Mouse (Mus musculus) macrophage (primary cell): ENCODE data around the gene Nosip. TPM values are rescaled to one million over a fixed set of nuclear protein-coding genes. Genes with fewer than 3 reads are reported as not detected.
"Not testable (repeated sequence)": the region's sequence is repeated elsewhere in the genome, so short reads cannot be mapped to it uniquely, and the experiment has no call there.

ENCODE experiments used
- H3K27ac ChIP-seq: fragments of 350-480 bp; formaldehyde crosslinking; 2 replicates; pipeline ENCODE4 v1.9.0; 2021
- H3K36me3 ChIP-seq: fragments of 350-480 bp; formaldehyde crosslinking; 2 replicates; pipeline ENCODE4 v1.9.0; 2021; ENCODE audit errors: inconsistent target
- H3K4me3 ChIP-seq: fragments of 350-480 bp; formaldehyde crosslinking; 2 replicates; pipeline ENCODE4 v1.9.0; 2021; ENCODE audit errors: inconsistent target
- H3K79me2 ChIP-seq: fragments of 350-480 bp; formaldehyde crosslinking; 2 replicates; pipeline ENCODE4 v1.9.0; 2021; ENCODE audit errors: inconsistent target
- WGBS: methylation state at CpG from one replicate; pipeline ENCODE4 v1.1.7; 2026; ENCODE audit warnings: inconsistent platforms; ENCODE audit not compliant: missing documents; 5-methylcytosine and 5-hydroxymethylcytosine counted together
- polyA plus RNA-seq: library from polyadenylated mRNA; stranded (reverse); fragments of 250-400 nt; gene quantifications from 3 replicates; pipeline ENCODE4 v1.2.4, GENCODE M21; 2018; ENCODE audit warnings: inconsistent platforms
- total RNA-seq, 78 experiments: library from RNA; depleted of rRNA; stranded (reverse); fragments of 250-400 nt; gene quantifications; 1 replicate in 9 of 78; 2 replicates in 24 of 78; 3 replicates in 43 of 78; 4 replicates in 2 of 78; pipeline ENCODE4 v1.2.4; 2018; ENCODE audit warnings: inconsistent platforms in 56 of 78

Nosip gene
- 10 to 100 TPM in 24 of 26 experiments, 1 to 10 TPM in 2; 8.2 to 90.2 (median 41.6) TPM for total RNA-seq (2018; cell fraction: chromatin; rRNA removed)
- total RNA-seq (2018; cell fraction: cytosol; rRNA removed), result 10 to 100 TPM; 28.7 to 66.0 (median 56.2) TPM
- total RNA-seq (2018; cell fraction: nucleus; rRNA removed), result 10 to 100 TPM in 25 of 26 experiments, 1 to 10 TPM in 1; 9.9 to 57.6 (median 28.2) TPM
- polyA plus RNA-seq, result 40.1 to 50.7 TPM (median 45.7 TPM) in 3 replicates

DNA sequence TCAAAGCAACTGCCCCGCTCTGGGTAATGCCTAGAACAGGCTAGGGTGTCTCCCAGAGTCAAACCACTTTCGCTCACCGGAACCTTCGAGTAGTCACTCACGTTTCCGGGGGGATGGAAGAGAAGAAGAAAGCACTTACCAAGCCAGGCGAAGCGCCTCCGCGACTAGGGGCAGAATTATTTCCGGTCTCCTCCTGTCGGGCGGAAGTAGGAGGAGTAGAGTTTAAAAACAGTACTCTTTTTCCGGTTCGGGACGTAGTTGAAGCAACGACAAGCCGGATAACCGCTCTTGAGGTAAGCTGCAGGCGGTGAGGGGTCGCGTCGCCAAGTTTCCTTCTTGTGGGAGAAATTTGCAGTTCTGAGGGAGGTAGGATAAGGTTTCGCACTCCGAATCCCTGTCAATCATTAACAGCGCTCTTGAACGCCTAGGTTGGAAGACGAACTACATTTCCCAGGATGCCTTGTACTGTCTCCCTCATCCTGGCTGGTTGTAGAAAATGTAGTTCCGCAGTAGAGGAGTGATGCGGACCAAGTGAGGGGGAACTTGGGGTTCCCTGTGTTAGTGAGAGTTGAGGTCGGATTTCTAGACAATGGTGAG is at the start of gene Nosip, which contains the start of gene Prrg2:
Nosip (plus strand) TSS at position 191 of the 597 bp plus-strand sequence.
Prrg2 (minus strand) TSS at position 439 of the 597 bp plus-strand sequence.
- under 1% methylated on average over 31 of the region's 31 CpGs for WGBS
- H3K27ac ChIP-seq, result peak within 1 kb of the TSS; percentile 95

GRCm38 (mm10) chr7:45012824-45013223 is 49.4 kb upstream of the Nosip start:
- Histone ChIP-seq H3K27ac (no peak overlapping the region), H3K36me3 (peaks cover 49% of the 10 kb centered on the region), H3K4me3 (no peak overlapping the region), H3K79me2 (peaks cover 71% of the 10 kb centered on the region)
- WGBS, result 92% methylated on average over 4 of the region's 4 CpGs

More for the DNA sequence above, at the start of gene Nosip, which contains the start of gene Prrg2:
- H3K79me2 ChIP-seq, result peaks cover 48% of the 10 kb centered on the region
- no peaks in the 10 kb centered on the region for H3K36me3 ChIP-seq
- H3K4me3 ChIP-seq, result peak within 1 kb of the TSS; percentile 86

- 95% methylated on average over 13 of the region's 16 CpGs for WGBS
- peaks cover 69% of the 10 kb centered on the region for H3K79me2 ChIP-seq
- no peak overlapping the region for H3K4me3 ChIP-seq
- no peak overlapping the region for H3K27ac ChIP-seq
- peaks cover 48% of the 10 kb centered on the region for H3K36me3 ChIP-seq
These were observed 48.7 kb upstream of the Nosip start for GRCm38 (mm10) chr7:45013366-45014095.

DNA sequence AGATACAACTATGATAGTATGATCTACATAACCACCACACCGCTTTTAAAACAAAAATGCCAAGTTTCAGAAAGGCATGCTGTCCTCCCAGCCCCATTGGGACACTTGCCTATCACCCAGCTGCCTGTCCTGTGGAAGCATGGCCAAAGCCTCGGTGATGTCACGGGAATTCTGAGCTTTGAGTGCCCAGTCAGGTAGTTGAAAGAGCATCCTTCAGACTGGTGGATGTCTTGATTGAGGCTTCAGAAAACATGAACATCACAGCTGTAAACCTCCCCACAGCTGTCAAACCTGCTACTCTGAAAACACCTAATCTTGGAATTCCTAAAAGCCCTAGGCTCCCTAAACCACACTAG is 48.2 kb upstream of the Nosip start:
- no peak overlapping the region for H3K27ac ChIP-seq
- WGBS, result 87% methylated on average over 3 of the region's 3 CpGs
- no peak overlapping the region for H3K4me3 ChIP-seq
- peaks cover 42% of the 10 kb centered on the region for H3K36me3 ChIP-seq
- peaks cover 63% of the 10 kb centered on the region for H3K79me2 ChIP-seq

DNA sequence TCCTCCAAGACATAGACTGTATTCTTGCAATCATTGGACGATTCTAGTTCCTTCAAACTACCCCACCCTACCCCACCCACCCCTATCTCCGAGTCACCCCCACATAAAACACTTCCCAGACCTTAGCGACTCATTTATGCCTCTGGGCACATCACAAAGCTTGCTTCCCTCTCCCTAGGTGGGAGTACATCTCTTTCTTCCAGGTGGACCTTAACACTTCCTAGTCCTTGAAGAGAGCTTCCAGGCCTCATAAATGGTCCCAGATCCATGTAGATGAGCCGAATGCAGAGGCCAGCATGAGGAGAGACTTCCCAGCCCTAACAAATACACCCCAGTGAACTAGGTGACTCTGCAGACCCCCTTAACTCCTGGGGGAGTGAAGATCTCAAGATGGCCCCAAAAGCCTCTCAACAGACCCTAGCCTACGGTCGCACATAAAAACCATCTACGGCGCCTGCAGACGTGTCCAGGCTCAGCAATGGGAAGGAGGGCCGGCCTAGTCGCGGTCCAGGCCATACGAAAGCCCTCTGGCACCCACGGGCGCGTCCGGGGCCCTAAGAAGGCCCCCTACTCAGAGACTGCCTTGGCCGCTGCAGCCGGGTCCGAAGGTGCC is 46.8 kb upstream of the Nosip start:
- Histone ChIP-seq H3K36me3 (peaks cover 31% of the 10 kb centered on the region; the same call in 1 of the 2 replicates), H3K4me3 (peak overlapping the region; percentile 91), H3K27ac (peak overlapping the region; percentile 65), H3K79me2 (peaks cover 50% of the 10 kb centered on the region)
- WGBS, result 0% methylated on average over 19 of the region's 20 CpGs

DNA sequence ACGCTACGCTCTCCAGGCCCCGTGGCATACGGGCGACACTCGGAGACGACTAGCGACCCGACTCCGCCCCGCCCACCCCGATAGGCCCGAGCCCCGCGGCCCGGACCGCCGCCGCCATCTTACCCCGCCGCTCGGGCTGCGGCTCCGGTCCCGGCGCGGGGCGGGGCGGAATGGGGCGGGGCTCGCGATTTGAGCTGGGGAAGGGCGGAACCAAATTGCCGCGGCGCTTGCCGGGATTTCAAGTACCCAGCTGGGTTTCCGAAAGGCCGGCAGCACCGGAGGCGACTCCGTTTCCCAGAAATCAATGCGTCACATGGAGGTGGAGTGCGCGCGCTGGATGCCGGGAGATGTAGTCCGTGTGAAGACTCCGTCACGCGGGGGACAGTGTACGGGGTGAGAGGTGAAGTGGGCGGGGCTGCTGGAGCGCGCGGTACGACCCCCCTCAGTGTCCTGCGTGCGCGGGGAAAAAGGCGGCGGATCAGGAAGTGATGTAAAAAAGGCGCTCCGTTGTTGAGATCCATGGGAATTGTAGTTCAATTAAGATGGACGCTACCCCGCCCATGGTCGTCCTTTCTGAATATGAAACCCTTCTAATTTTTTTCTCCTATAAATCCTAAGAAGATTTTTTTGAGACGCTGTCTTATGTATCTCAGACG is 46.1 kb upstream of the Nosip start, which contains the start of gene Scaf1:
Scaf1 (minus strand) TSS at position 407 of the 656 bp plus-strand sequence.
- peak within 1 kb of the TSS; percentile 90 for H3K27ac ChIP-seq
- WGBS, result under 1% methylated on average over 69 of the region's 69 CpGs
- peaks cover 45% of the 10 kb centered on the region for H3K79me2 ChIP-seq

DNA sequence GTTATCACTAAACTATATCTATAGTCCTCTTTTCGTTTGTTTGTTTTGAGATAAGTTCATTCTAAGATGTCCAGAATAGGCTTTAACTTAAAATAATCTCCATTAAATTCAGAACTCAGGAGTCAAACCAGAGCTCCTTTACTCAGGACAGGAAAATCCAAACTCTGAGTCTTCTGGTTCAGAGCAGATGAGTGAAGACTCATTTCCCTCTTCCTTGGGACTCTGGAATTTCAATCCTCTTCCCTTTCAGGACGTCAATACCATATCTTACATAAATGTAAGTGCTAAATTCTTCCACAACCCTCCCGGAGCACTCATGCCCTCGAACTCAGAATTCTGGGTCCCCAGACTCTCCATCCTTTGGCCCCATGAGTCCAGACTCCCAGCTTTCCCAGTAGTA is 45.5 kb upstream of the Nosip start:
- WGBS, result 0% methylated on average over 4 of the region's 4 CpGs
- Histone ChIP-seq H3K79me2 (peaks cover 40% of the 10 kb centered on the region), H3K4me3 (peak overlapping the region; percentile 57), H3K27ac (peak overlapping the region; percentile 90), H3K36me3 (peaks cover 31% of the 10 kb centered on the region; the same call in 1 of the 2 replicates)

More for the DNA sequence above, 46.1 kb upstream of the Nosip start, which contains the start of gene Scaf1:
- peak within 1 kb of the TSS; percentile 91 for H3K4me3 ChIP-seq
- H3K36me3 ChIP-seq, result peaks cover 33% of the 10 kb centered on the region; the same call in 1 of the 2 replicates

DNA sequence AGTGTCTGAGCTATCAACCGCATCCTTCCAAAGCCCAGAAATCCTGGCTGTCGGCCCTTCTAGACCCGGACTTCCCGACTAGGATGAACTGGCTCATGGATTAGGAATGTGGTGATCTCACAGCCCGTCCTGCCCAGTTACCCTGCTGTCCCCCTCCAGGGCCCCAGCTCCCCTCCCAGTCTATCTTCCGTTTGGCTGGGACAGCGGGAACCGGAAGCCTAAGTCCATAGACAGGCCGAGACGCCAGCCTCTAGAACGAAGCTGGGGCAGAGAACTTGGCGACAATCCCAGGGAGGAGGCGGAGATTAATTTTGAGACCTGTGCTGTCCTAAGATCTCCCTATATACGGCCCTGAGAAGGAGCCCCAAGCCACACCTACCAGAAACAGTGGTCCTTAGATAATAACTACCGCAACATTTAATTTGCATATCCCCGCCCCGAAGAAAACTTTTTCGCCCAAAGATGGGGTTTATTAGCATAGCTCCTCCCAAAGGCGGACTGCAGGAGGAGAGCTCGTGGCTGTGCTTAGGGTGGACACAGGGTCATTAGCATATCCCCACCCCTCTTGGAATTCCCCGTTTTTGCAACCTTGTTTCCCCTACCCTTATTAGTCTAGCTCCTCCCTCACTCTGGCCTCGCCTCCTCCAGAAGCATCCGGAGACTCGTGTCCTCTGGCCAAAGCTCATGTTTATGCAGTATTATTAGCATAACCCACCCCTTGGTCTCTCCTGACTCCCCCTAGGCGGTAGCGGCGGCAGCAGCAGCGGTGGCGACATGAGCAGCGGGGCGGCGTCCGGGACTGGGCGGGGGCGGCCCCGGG is 44.8 kb upstream of the Nosip start, which contains the start of gene Rras:
Rras (plus strand) TSS at position 720 of the 820 bp plus-strand sequence.
- Histone ChIP-seq H3K4me3 (peak within 1 kb of the TSS; percentile 60), H3K27ac (peak within 1 kb of the TSS; percentile 90), H3K79me2 (peaks cover 33% of the 10 kb centered on the region), H3K36me3 (peaks cover 24% of the 10 kb centered on the region; the same call in 1 of the 2 replicates)
- WGBS, result 2% methylated on average over 35 of the region's 36 CpGs

- Histone ChIP-seq H3K79me2 (peaks cover 16% of the 10 kb centered on the region), H3K36me3 (peaks cover 13% of the 10 kb centered on the region; the same call in 1 of the 2 replicates), H3K27ac (0 out of 2 replicates have a peak overlapping the region, but pooled peaks have one; percentile 51), H3K4me3 (peak overlapping the region; percentile 60; the same call in 1 of the 2 replicates)
- WGBS, result 44% methylated on average over 7 of the region's 8 CpGs
These were observed 43.1 kb upstream of the Nosip start for GRCm38 (mm10) chr7:45019031-45019571.

- Histone ChIP-seq H3K27ac (no peak overlapping the region), H3K4me3 (no peak overlapping the region), H3K79me2 (peaks cover 5% of the 10 kb centered on the region), H3K36me3 (peaks cover 13% of the 10 kb centered on the region; the same call in 1 of the 2 replicates)
- 92% methylated on average over 9 of the region's 9 CpGs for WGBS
These were observed 42.0 kb upstream of the Nosip start for GRCm38 (mm10) chr7:45020225-45020624.

GRCm38 (mm10) chr7:45023711-45024110 is 38.5 kb upstream of the Nosip start:
- H3K4me3 ChIP-seq, result not testable (repeated sequence)
- WGBS, result 64% methylated on average over 5 of the region's 5 CpGs
- peaks cover 25% of the 10 kb centered on the region; the same call in 1 of the 2 replicates for H3K36me3 ChIP-seq

DNA sequence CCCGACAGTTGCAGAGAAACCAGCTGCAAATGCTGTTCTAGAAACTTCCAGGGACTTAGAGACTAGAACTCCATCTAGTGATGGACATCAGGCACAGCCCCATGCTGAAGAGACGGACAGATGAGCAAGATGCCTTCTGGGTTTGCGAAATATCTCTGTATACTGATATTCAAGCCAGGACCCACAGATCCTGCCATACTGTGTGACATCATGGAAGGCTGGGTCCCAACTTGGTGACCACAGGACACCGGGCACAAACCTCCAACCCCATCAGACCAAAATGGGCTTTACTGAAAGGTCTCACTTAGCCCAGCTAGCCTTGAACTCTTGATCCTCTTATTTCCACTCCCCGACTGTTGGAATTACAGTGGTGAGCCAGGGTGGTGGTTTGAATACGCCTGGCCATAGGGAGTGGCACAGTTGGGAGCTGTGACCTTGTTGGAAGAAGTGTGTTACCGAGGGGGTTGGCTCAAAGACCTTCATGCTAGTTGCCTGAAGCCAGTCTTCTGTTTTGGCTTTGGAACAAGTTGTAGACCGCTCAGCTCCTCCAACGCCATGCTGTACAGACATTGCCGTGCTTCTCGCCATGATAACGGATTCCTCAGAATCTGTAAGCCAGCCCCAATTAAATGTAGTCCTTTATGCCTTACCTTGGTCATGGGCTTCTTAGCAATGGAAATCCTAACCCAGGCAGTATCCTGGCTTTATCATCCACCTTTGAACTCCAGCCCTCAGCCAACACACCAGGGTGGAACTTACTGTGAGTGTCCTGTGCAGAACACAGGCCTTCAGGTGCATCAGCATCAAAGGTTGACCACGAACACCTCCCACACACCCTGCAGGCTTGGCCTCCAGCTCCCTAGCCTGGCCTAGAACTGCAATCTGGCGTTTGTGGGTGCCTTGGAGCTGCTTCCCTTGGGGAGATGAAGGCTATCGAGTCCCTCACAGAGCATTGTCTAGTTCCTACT is 37.7 kb upstream of the Nosip start:
- H3K36me3 ChIP-seq, result peaks cover 31% of the 10 kb centered on the region; the same call in 1 of the 2 replicates
- no peak overlapping the region for H3K27ac ChIP-seq
- no peak overlapping the region for H3K4me3 ChIP-seq
- no peaks in the 10 kb centered on the region for H3K79me2 ChIP-seq
- 81% methylated on average over 15 of the region's 15 CpGs for WGBS

More at GRCm38 (mm10) chr7:45023711-45024110, 38.5 kb upstream of the Nosip start:
- H3K27ac ChIP-seq, H3K79me2 ChIP-seq: not testable (repeated sequence)
